Mouse (Mus musculus): ENCODE data around the gene Mex3b. TPM values are rescaled to one million over a fixed set of nuclear protein-coding genes. Genes with fewer than 3 reads are reported as not detected.

The Mex3b gene
- total and polyA plus RNA-seq, 3 experiments: 0.30 to 0.61 (median 0.55) TPM

- no peak for DNase-seq (ENCODE audit: low spot score)
- peaks cover 33% of the 10 kb centered on the region for H3K9me3 ChIP-seq (replicated peaks)
- ATAC-seq (ENCODE audit: extremely low read depth, insufficient number of reproducible peaks, low FRiP score, poor library complexity, severe bottlenecking): no peak
- H3K27me3 ChIP-seq (ENCODE audit: insufficient read depth, low read length): peaks cover 37% of the 10 kb centered on the region
- H3K4me3 ChIP-seq (ENCODE audit: low read depth, low read length): peak overlapping the region; percentile 33
- TF ChIP-seq POLR2AphosphoS5 (IDR thresholded peaks at IDR 0.05; ENCODE audit: insufficient replicate concordance, low read depth, low read length) (no peak), GATA1 (IDR thresholded peaks at IDR 0.05; ENCODE audit: borderline replicate concordance, low read length) (no peak), TAL1 (conservative IDR thresholded peaks at IDR 0.05; ENCODE audit: low read depth, low read length) (no peak), CTCF (IDR thresholded peaks at IDR 0.05; ENCODE audit: low read depth, low read length) (no peak), GATA2 (IDR thresholded peaks at IDR 0.05; ENCODE audit: borderline replicate concordance, low read depth, low read length) (no peak)
- H3K4me1 ChIP-seq (ENCODE audit: insufficient read depth, low read depth, low read length): peaks cover 16% of the 10 kb centered on the region
- no peaks in the 10 kb centered on the region for H3K36me3 ChIP-seq (replicated peaks)
These were observed 2.4 kb downstream of the Mex3b start for GRCm38 (mm10) chr7:82869231-82870147.

- peaks cover 33% of the 10 kb centered on the region for H3K9me3 ChIP-seq (replicated peaks)
- H3K4me1 ChIP-seq (ENCODE audit: insufficient read depth, low read depth, low read length): peaks cover 16% of the 10 kb centered on the region
- DNase-seq (ENCODE audit: low spot score) (no peak), ATAC-seq (ENCODE audit: extremely low read depth, insufficient number of reproducible peaks, low FRiP score, poor library complexity, severe bottlenecking) (no peak)
- H3K36me3 ChIP-seq (replicated peaks): no peaks in the 10 kb centered on the region
- TF ChIP-seq GATA2 (IDR thresholded peaks at IDR 0.05; ENCODE audit: borderline replicate concordance, low read depth, low read length) (no peak), CTCF (IDR thresholded peaks at IDR 0.05; ENCODE audit: low read depth, low read length) (no peak), GATA1 (IDR thresholded peaks at IDR 0.05; ENCODE audit: borderline replicate concordance, low read length) (no peak), TAL1 (conservative IDR thresholded peaks at IDR 0.05; ENCODE audit: low read depth, low read length) (no peak), POLR2AphosphoS5 (IDR thresholded peaks at IDR 0.05; ENCODE audit: insufficient replicate concordance, low read depth, low read length) (no peak)
- peaks cover 32% of the 10 kb centered on the region for H3K27me3 ChIP-seq (ENCODE audit: insufficient read depth, low read length)
- H3K4me3 ChIP-seq (ENCODE audit: low read depth, low read length): no peak overlapping the region
These were observed 3.0 kb downstream of the Mex3b start for GRCm38 (mm10) chr7:82870148-82870513.

- no peaks in the 10 kb centered on the region for H3K9me3 ChIP-seq (replicated peaks)
- DNase-seq (ENCODE audit: low spot score) (no peak), ATAC-seq (ENCODE audit: extremely low read depth, insufficient number of reproducible peaks, low FRiP score, poor library complexity, severe bottlenecking) (no peak)
- no peaks in the 10 kb centered on the region; the same call in 1 of the 2 replicates for H3K27me3 ChIP-seq (ENCODE audit: insufficient read depth, low read length)
- H3K4me1 ChIP-seq (ENCODE audit: insufficient read depth, low read depth, low read length): no peaks in the 10 kb centered on the region
- H3K4me3 ChIP-seq (ENCODE audit: low read depth, low read length): no peak overlapping the region
- TF ChIP-seq GATA1 (IDR thresholded peaks at IDR 0.05; ENCODE audit: borderline replicate concordance, low read length) (no peak), POLR2AphosphoS5 (IDR thresholded peaks at IDR 0.05; ENCODE audit: insufficient replicate concordance, low read depth, low read length) (no peak), CTCF (IDR thresholded peaks at IDR 0.05; ENCODE audit: low read depth, low read length) (no peak), GATA2 (IDR thresholded peaks at IDR 0.05; ENCODE audit: borderline replicate concordance, low read depth, low read length) (no peak), TAL1 (conservative IDR thresholded peaks at IDR 0.05; ENCODE audit: low read depth, low read length) (no peak)
- H3K36me3 ChIP-seq (replicated peaks): no peaks in the 10 kb centered on the region
These were observed 9.4 kb downstream of the Mex3b start for GRCm38 (mm10) chr7:82876551-82876950.

GRCm38 (mm10) chr7:82880016-82880415 lies 12.9 kb downstream of the Mex3b start:
- Histone ChIP-seq H3K9me3 (replicated peaks) (no peaks in the 10 kb centered on the region), H3K4me1 (ENCODE audit: insufficient read depth, low read depth, low read length) (no peaks in the 10 kb centered on the region), H3K27me3 (ENCODE audit: insufficient read depth, low read length) (no peaks in the 10 kb centered on the region; the same call in 1 of the 2 replicates), H3K4me3 (ENCODE audit: low read depth, low read length) (no peak overlapping the region), H3K36me3 (replicated peaks) (no peaks in the 10 kb centered on the region)
- no peak for ATAC-seq (ENCODE audit: extremely low read depth, insufficient number of reproducible peaks, low FRiP score, poor library complexity, severe bottlenecking)
- no peak for TF ChIP-seq GATA2 (IDR thresholded peaks at IDR 0.05; ENCODE audit: borderline replicate concordance, low read depth, low read length)
- TF ChIP-seq TAL1 (conservative IDR thresholded peaks at IDR 0.05; ENCODE audit: low read depth, low read length): no peak
- TF ChIP-seq POLR2AphosphoS5 (IDR thresholded peaks at IDR 0.05; ENCODE audit: insufficient replicate concordance, low read depth, low read length): no peak
- no peak for TF ChIP-seq GATA1 (IDR thresholded peaks at IDR 0.05; ENCODE audit: borderline replicate concordance, low read length)
- no peak for TF ChIP-seq CTCF (IDR thresholded peaks at IDR 0.05; ENCODE audit: low read depth, low read length)
- DNase-seq (ENCODE audit: low spot score): no peak

GRCm38 (mm10) chr7:82880700-82881099 lies 13.6 kb downstream of the Mex3b start:
- DNase-seq (ENCODE audit: low spot score): no peak
- TF ChIP-seq TAL1 (conservative IDR thresholded peaks at IDR 0.05; ENCODE audit: low read depth, low read length) (no peak), POLR2AphosphoS5 (IDR thresholded peaks at IDR 0.05; ENCODE audit: insufficient replicate concordance, low read depth, low read length) (no peak), GATA1 (IDR thresholded peaks at IDR 0.05; ENCODE audit: borderline replicate concordance, low read length) (no peak), GATA2 (IDR thresholded peaks at IDR 0.05; ENCODE audit: borderline replicate concordance, low read depth, low read length) (no peak), CTCF (IDR thresholded peaks at IDR 0.05; ENCODE audit: low read depth, low read length) (no peak)
- Histone ChIP-seq H3K4me3 (ENCODE audit: low read depth, low read length) (no peak overlapping the region), H3K27me3 (ENCODE audit: insufficient read depth, low read length) (no peaks in the 10 kb centered on the region; the same call in 1 of the 2 replicates), H3K4me1 (ENCODE audit: insufficient read depth, low read depth, low read length) (no peaks in the 10 kb centered on the region), H3K36me3 (replicated peaks) (no peaks in the 10 kb centered on the region), H3K9me3 (replicated peaks) (no peaks in the 10 kb centered on the region)
- ATAC-seq (ENCODE audit: extremely low read depth, insufficient number of reproducible peaks, low FRiP score, poor library complexity, severe bottlenecking): no peak

- H3K4me1 ChIP-seq (ENCODE audit: insufficient read depth, low read depth, low read length): no peaks in the 10 kb centered on the region
- DNase-seq (ENCODE audit: low spot score): no peak
- no peak for ATAC-seq (ENCODE audit: extremely low read depth, insufficient number of reproducible peaks, low FRiP score, poor library complexity, severe bottlenecking)
- H3K36me3 ChIP-seq (replicated peaks): no peaks in the 10 kb centered on the region
- H3K27me3 ChIP-seq (ENCODE audit: insufficient read depth, low read length): no peaks in the 10 kb centered on the region
- TF ChIP-seq TAL1 (conservative IDR thresholded peaks at IDR 0.05; ENCODE audit: low read depth, low read length) (no peak), GATA1 (IDR thresholded peaks at IDR 0.05; ENCODE audit: borderline replicate concordance, low read length) (no peak), POLR2AphosphoS5 (IDR thresholded peaks at IDR 0.05; ENCODE audit: insufficient replicate concordance, low read depth, low read length) (no peak), CTCF (IDR thresholded peaks at IDR 0.05; ENCODE audit: low read depth, low read length) (no peak), GATA2 (IDR thresholded peaks at IDR 0.05; ENCODE audit: borderline replicate concordance, low read depth, low read length) (no peak)
- H3K9me3 ChIP-seq (replicated peaks): no peaks in the 10 kb centered on the region
- H3K4me3 ChIP-seq (ENCODE audit: low read depth, low read length): no peak overlapping the region
These were observed 23.3 kb downstream of the Mex3b start for GRCm38 (mm10) chr7:82890317-82890850.

All from G1E (cell line).